Mouse (Mus musculus) limb, embryonic 13.5 days (tissue): ENCODE measurements around the gene Wdr83os. TPM values are rescaled to one million over a fixed set of nuclear protein-coding genes. Genes with fewer than 3 reads are reported as not detected.

Experiments used
- ATAC-seq: fragments of 200-750 bp; cut with Nextera tagmentation; 2 replicates; pipeline ENCODE4 v1.8.0; 2017; ENCODE audit warnings: low read depth, moderate number of reproducible peaks, moderate TSS enrichment; ENCODE audit not compliant: low FRiP score
- H3K27ac ChIP-seq: fragments of 300-500 bp; sonication (generic); 2 replicates; pipeline ENCODE4 v1.5.1; 2015; ENCODE audit warnings: inconsistent platforms, mild to moderate bottlenecking, moderate library complexity
- H3K27me3 ChIP-seq: fragments of 300-500 bp; sonication (generic); 2 replicates; pipeline ENCODE4 v1.6.1; 2015; ENCODE audit warnings: mild to moderate bottlenecking, inconsistent platforms
- H3K36me3 ChIP-seq: fragments of 300-500 bp; sonication (generic); 2 replicates; pipeline ENCODE4 v1.6.1; 2015; ENCODE audit warnings: inconsistent platforms, mild to moderate bottlenecking, moderate library complexity
- H3K4me1 ChIP-seq: fragments of 300-500 bp; sonication (generic); 2 replicates; pipeline ENCODE4 v1.6.1; 2015; ENCODE audit warnings: inconsistent platforms
- H3K4me2 ChIP-seq: fragments of 300-500 bp; sonication (generic); replicated peaks from 2 replicates; pipeline ENCODE4 v1.6.1; 2015; ENCODE audit warnings: inconsistent platforms, mild to moderate bottlenecking, moderate library complexity
- H3K4me3 ChIP-seq: fragments of 300-500 bp; sonication (generic); 2 replicates; pipeline ENCODE4 v1.5.1; 2015; ENCODE audit warnings: moderate library complexity, mild to moderate bottlenecking, inconsistent platforms
- H3K9ac ChIP-seq: fragments of 300-500 bp; sonication (generic); 2 replicates; pipeline ENCODE4 v1.6.1; 2015; ENCODE audit warnings: mild to moderate bottlenecking, inconsistent platforms
- H3K9me3 ChIP-seq: fragments of 300-500 bp; sonication (generic); 2 replicates; pipeline ENCODE4 v1.6.1; 2016; ENCODE audit warnings: inconsistent platforms
- WGBS: fragments of 180-500 bp; shearing (Covaris S2); methylation state at CpG from one replicate; pipeline ENCODE4 v1.1.7; 2015; 5-methylcytosine and 5-hydroxymethylcytosine counted together
- polyA plus RNA-seq: library from polyadenylated mRNA; unstranded; fragments of >200 nt; fragmentation: Nextera tagmentation; extraction: Ambion mirVana; gene quantifications from 2 replicates; pipeline ENCODE4 v1.2.1, GENCODE M21; 2015

The Wdr83os gene
- polyA plus RNA-seq, 1 experiment from 2014 or later: 111 TPM

- Histone ChIP-seq H3K27me3 (no peaks in the 10 kb centered on the region), H3K27ac (no peak overlapping the region), H3K4me3 (no peak overlapping the region), H3K36me3 (peaks cover 58% of the 10 kb centered on the region), H3K4me1 (peaks cover 11% of the 10 kb centered on the region), H3K4me2 (no peak overlapping the region), H3K9ac (no peak overlapping the region), H3K9me3 (no peaks in the 10 kb centered on the region)
- 77% methylated on average over 7 of the region's 7 CpGs for WGBS
- ATAC-seq: no peak
Observed at GRCm38 (mm10) chr8:85057367-85057766, 23.2 kb upstream of the Wdr83os start.

- peak within 1 kb of the TSS; percentile 83 for H3K4me2 ChIP-seq
- peak; percentile 91 for ATAC-seq
- peaks cover 11% of the 10 kb centered on the region for H3K4me1 ChIP-seq
- peak within 1 kb of the TSS; percentile 85 for H3K9ac ChIP-seq
- H3K36me3 ChIP-seq: peaks cover 42% of the 10 kb centered on the region
- no peak within 1 kb of the TSS for H3K27ac ChIP-seq
- H3K27me3 ChIP-seq: no peaks in the 10 kb centered on the region
- under 1% methylated on average over 52 of the region's 53 CpGs for WGBS
- peak within 1 kb of the TSS; percentile 86 for H3K4me3 ChIP-seq
- H3K9me3 ChIP-seq: no peaks in the 10 kb centered on the region
Observed at GRCm38 (mm10) chr8:85059879-85060616, 20.5 kb upstream of the Wdr83os start, which contains the start of gene Fbxw9. TSS of gene Fbxw9 (plus strand) at chr8:85060055.

GRCm38 (mm10) chr8:85062603-85063002 lies 17.9 kb upstream of the Wdr83os start:
- Histone ChIP-seq H3K9me3 (no peaks in the 10 kb centered on the region), H3K4me3 (no peak overlapping the region), H3K9ac (no peak overlapping the region), H3K36me3 (peaks cover 36% of the 10 kb centered on the region), H3K4me2 (no peak overlapping the region), H3K27ac (no peak overlapping the region), H3K4me1 (peaks cover 11% of the 10 kb centered on the region), H3K27me3 (no peaks in the 10 kb centered on the region)
- ATAC-seq: no peak
- 95% methylated on average over 4 of the region's 4 CpGs for WGBS

GRCm38 (mm10) chr8:85065213-85065612 lies 15.3 kb upstream of the Wdr83os start:
- Histone ChIP-seq H3K4me3 (no peak overlapping the region), H3K4me2 (no peak overlapping the region), H3K4me1 (peaks cover 10% of the 10 kb centered on the region), H3K36me3 (peaks cover 35% of the 10 kb centered on the region), H3K9ac (no peak overlapping the region), H3K9me3 (no peaks in the 10 kb centered on the region), H3K27me3 (no peaks in the 10 kb centered on the region), H3K27ac (no peak overlapping the region)
- WGBS: 24% methylated on average over 2 of the region's 2 CpGs
- no peak for ATAC-seq

GRCm38 (mm10) chr8:85067155-85067554 lies 13.4 kb upstream of the Wdr83os start:
- Histone ChIP-seq H3K9me3 (no peaks in the 10 kb centered on the region), H3K4me2 (no peak overlapping the region), H3K9ac (no peak overlapping the region), H3K27ac (no peak overlapping the region), H3K36me3 (peaks cover 34% of the 10 kb centered on the region), H3K4me3 (no peak overlapping the region), H3K4me1 (peaks cover 5% of the 10 kb centered on the region), H3K27me3 (no peaks in the 10 kb centered on the region)
- WGBS: 93% methylated on average over 2 of the region's 2 CpGs
- ATAC-seq: no peak

- Histone ChIP-seq H3K4me3 (no peak within 1 kb of the TSS), H3K4me1 (peaks cover 13% of the 10 kb centered on the region), H3K9me3 (no peaks in the 10 kb centered on the region), H3K4me2 (no peak within 1 kb of the TSS), H3K9ac (no peak within 1 kb of the TSS), H3K36me3 (peaks cover 25% of the 10 kb centered on the region), H3K27ac (no peak within 1 kb of the TSS), H3K27me3 (no peaks in the 10 kb centered on the region)
- no peak for ATAC-seq
Observed at GRCm38 (mm10) chr8:85067982-85068381, 12.6 kb upstream of the Wdr83os start, which contains the start of gene Gm5741. TSS of gene Gm5741 (minus strand) at chr8:85067982.

GRCm38 (mm10) chr8:85071041-85071440 lies 9.5 kb upstream of the Wdr83os start:
- Histone ChIP-seq H3K27ac (peak overlapping the region; percentile 96; the same call in 1 of the 2 replicates), H3K36me3 (peaks cover 39% of the 10 kb centered on the region), H3K4me1 (peaks cover 14% of the 10 kb centered on the region), H3K9me3 (no peaks in the 10 kb centered on the region), H3K4me3 (peak overlapping the region; percentile 95), H3K4me2 (peak overlapping the region; percentile 78), H3K9ac (peak overlapping the region; percentile 88; the same call in 1 of the 2 replicates), H3K27me3 (no peaks in the 10 kb centered on the region)
- 83% methylated on average over 5 of the region's 5 CpGs for WGBS
- ATAC-seq: no peak

- no peaks in the 10 kb centered on the region for H3K27me3 ChIP-seq
- peak within 1 kb of the TSS; percentile 88 for H3K9ac ChIP-seq
- ATAC-seq: peak; percentile 91
- H3K36me3 ChIP-seq: peaks cover 39% of the 10 kb centered on the region
- peak within 1 kb of the TSS; percentile 78 for H3K4me2 ChIP-seq
- peaks cover 14% of the 10 kb centered on the region for H3K4me1 ChIP-seq
- under 1% methylated on average over 68 of the region's 68 CpGs for WGBS
- peak within 1 kb of the TSS; percentile 96 for H3K27ac ChIP-seq
- peak within 1 kb of the TSS; percentile 95 for H3K4me3 ChIP-seq
- H3K9me3 ChIP-seq: no peaks in the 10 kb centered on the region
Observed at GRCm38 (mm10) chr8:85071514-85072281, 8.8 kb upstream of the Wdr83os start, which contains the start of gene Dhps. TSS of gene Dhps (plus strand) at chr8:85071757.

GRCm38 (mm10) chr8:85072364-85072929 lies 8.1 kb upstream of the Wdr83os start:
- Histone ChIP-seq H3K9me3 (no peaks in the 10 kb centered on the region), H3K4me1 (peaks cover 14% of the 10 kb centered on the region), H3K9ac (peak overlapping the region; percentile 88), H3K4me2 (peak overlapping the region; percentile 78), H3K36me3 (peaks cover 39% of the 10 kb centered on the region), H3K27me3 (no peaks in the 10 kb centered on the region), H3K4me3 (peak overlapping the region; percentile 95), H3K27ac (peak overlapping the region; percentile 96; the same call in 1 of the 2 replicates)
- ATAC-seq: peak; percentile 18; the same call in 1 of the 2 replicates
- WGBS: 36% methylated on average over 9 of the region's 9 CpGs

GRCm38 (mm10) chr8:85073041-85073612 lies 7.4 kb upstream of the Wdr83os start:
- 93% methylated on average over 15 of the region's 15 CpGs for WGBS
- H3K4me2 ChIP-seq: peak overlapping the region; percentile 78

GRCm38 (mm10) chr8:85074167-85074566 lies 6.4 kb upstream of the Wdr83os start:
- no peaks in the 10 kb centered on the region for H3K27me3 ChIP-seq
- H3K27ac ChIP-seq: no peak overlapping the region
- peaks cover 45% of the 10 kb centered on the region for H3K36me3 ChIP-seq
- peaks cover 14% of the 10 kb centered on the region for H3K4me1 ChIP-seq
- WGBS: 79% methylated on average over 10 of the region's 10 CpGs
- ATAC-seq: no peak
- H3K4me3 ChIP-seq: no peak overlapping the region
- no peak overlapping the region for H3K4me2 ChIP-seq
- H3K9me3 ChIP-seq: no peaks in the 10 kb centered on the region
- H3K9ac ChIP-seq: no peak overlapping the region

More at GRCm38 (mm10) chr8:85073041-85073612, 7.4 kb upstream of the Wdr83os start:
- Histone ChIP-seq H3K4me3 (peak overlapping the region; percentile 95; the same call in 1 of the 2 replicates), H3K9me3 (no peaks in the 10 kb centered on the region), H3K36me3 (peaks cover 39% of the 10 kb centered on the region), H3K9ac (no peak overlapping the region), H3K27ac (no peak overlapping the region), H3K4me1 (peaks cover 14% of the 10 kb centered on the region), H3K27me3 (no peaks in the 10 kb centered on the region)
- ATAC-seq: no peak
